Mouse (Mus musculus): ENCODE results near the gene Notum.

DNA sequence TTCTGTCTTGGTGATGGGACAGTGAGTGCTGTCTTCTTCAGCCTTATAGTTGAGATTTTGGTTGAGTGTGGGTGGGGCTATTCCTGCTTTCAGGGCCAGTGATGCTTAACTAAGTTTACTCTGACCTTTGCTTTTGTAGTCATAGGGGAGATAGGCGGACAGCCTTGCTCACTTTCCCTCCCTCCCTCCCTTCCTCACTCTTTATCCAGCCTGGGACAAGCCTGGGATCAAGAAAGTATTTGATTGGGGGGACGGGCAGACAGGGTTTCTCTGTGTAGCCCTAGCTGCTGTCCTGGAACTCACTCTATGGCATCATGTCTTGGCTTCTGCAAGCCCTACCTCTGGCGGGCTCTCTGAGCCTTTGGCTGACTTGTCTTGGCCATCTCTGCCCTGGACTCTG lies 32.5 kb upstream of the Notum start:
- TF ChIP-seq CTCF (IDR thresholded peaks at IDR 0.05; ENCODE audit: low read depth) (no peak), EP300 (IDR thresholded peaks at IDR 0.05; ENCODE audit: low read depth) (no peak)

Measured in heart, postnatal 0 days (tissue).